Mouse (Mus musculus): ENCODE data around the gene Nf2. TPM values are rescaled to one million over a fixed set of nuclear protein-coding genes. Genes with fewer than 3 reads are reported as not detected.

Gene Nf2
- polyA plus RNA-seq, 1 experiment, result 43.5 TPM

DNA sequence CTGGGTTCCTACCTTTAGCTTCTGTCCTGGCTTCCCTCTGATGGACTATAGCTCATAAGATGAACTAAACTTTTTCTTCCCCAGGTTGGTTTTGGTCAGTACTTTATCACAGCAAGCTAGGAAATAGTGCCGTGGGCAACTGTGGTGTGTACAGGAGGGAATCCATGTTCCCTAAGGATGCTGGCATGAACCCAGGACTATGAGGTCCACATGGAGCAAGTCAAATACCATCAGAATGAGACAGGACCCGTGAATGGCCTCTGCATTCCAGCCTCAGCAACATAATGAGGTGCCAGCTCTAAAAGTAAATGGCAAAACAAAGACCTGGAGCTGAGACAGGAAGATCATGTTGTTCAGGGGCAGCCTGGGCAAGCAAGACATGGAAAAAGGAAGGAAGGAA, 9.1 kb upstream of the Nf2 start:
- Histone ChIP-seq H3K4me1 (ENCODE audit: control insufficient read depth, insufficient read depth, insufficient read length, low read length) (no peaks in the 10 kb centered on the region), H3K36me3 (ENCODE audit: control insufficient read depth, insufficient read depth, low read length) (no peaks in the 10 kb centered on the region), H3K27ac (ENCODE audit: insufficient read depth, low read depth, low read length) (no peak overlapping the region), H3K27me3 (ENCODE audit: control insufficient read depth, insufficient read depth, low read length) (no peaks in the 10 kb centered on the region; the same call in 1 of the 2 replicates), H3K4me3 (ENCODE audit: low read depth, low read length) (no peak overlapping the region)
- 54% methylated on average over 2 of the region's 2 CpGs for WGBS
- TF ChIP-seq CTCF (IDR thresholded peaks at IDR 0.05; ENCODE audit: extremely low read depth, insufficient read length, insufficient replicate concordance, low read depth, low read length), result no peak
- TF ChIP-seq POLR2A (IDR thresholded peaks at IDR 0.05; ENCODE audit: low read depth, low read length), result no peak

DNA sequence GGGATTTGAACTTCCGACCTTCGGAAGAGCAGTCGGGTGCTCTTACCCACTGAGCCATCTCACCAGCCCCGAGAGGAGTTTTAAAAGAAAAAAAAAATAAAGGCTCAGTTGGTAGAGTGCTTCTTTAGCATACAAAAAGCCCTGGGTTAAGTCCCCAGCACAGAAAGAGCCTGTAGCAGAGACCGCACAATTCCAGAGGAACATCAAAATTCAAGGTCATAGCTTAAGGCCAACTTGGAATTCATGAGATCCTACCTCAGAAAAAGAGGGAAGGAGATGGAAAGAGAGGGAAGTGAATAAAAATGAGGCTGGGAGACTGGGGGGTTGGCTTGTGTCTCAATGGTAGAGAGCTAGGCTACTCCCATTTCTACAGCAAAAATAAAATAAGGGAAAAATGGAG, 4.8 kb upstream of the Nf2 start:
- Histone ChIP-seq H3K4me1 (ENCODE audit: control insufficient read depth, insufficient read depth, insufficient read length, low read length) (no peaks in the 10 kb centered on the region), H3K4me3 (ENCODE audit: low read depth, low read length) (no peak overlapping the region), H3K27me3 (ENCODE audit: control insufficient read depth, insufficient read depth, low read length) (no peaks in the 10 kb centered on the region), H3K36me3 (ENCODE audit: control insufficient read depth, insufficient read depth, low read length) (no peaks in the 10 kb centered on the region), H3K27ac (ENCODE audit: insufficient read depth, low read depth, low read length) (no peak overlapping the region)
- TF ChIP-seq POLR2A (IDR thresholded peaks at IDR 0.05; ENCODE audit: low read depth, low read length) (no peak), CTCF (IDR thresholded peaks at IDR 0.05; ENCODE audit: extremely low read depth, insufficient read length, insufficient replicate concordance, low read depth, low read length) (no peak)
- WGBS, result 97% methylated on average over 5 of the region's 5 CpGs

DNA sequence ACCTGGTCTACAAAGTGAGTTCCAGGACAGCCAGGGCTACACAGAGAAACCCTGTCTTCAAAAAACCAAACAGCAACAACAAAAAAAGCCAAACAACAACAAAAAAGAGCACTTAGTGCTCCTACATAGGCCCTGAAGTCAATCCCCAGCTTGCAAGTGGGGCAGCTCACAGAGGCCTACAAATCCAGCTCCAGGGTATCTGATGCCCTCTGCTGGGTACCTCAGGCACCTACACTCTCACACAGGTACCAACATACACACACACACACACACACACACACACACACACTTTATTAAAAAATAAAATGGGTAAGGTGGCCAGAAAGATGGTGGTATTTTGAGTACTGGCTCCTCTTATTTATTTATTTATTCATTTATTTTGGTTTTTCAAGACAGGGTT, 3.7 kb upstream of the Nf2 start:
- no peak for TF ChIP-seq POLR2A (IDR thresholded peaks at IDR 0.05; ENCODE audit: low read depth, low read length)
- TF ChIP-seq CTCF (IDR thresholded peaks at IDR 0.05; ENCODE audit: extremely low read depth, insufficient read length, insufficient replicate concordance, low read depth, low read length), result no peak

DNA sequence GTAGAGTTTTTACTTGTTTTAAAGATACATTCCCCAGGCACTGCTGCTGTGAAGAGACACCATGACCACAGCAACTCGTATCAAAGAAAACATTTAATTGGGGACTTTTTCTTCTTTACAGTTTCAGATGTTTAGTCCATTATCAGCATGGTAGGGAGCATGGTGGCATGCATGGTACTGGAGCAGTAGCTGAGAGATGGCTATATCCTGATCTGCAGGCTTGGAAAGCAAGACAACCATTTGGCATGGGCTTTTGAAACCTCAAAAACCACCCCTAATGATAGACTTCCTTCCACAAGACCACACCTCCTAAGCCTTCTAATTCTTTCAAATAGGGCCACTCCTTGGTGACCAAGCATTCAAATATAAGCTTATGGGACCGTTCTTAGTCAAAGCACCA, 1.1 kb upstream of the Nf2 start:
- no peak overlapping the region for H3K4me3 ChIP-seq (ENCODE audit: low read depth, low read length)
- 90% methylated on average over 2 of the region's 2 CpGs for WGBS

More for the DNA sequence above, 3.7 kb upstream of the Nf2 start:
- Histone ChIP-seq H3K4me1 (ENCODE audit: control insufficient read depth, insufficient read depth, insufficient read length, low read length) (peaks cover under 1% of the 10 kb centered on the region; the same call in 1 of the 2 replicates), H3K27me3 (ENCODE audit: control insufficient read depth, insufficient read depth, low read length) (no peaks in the 10 kb centered on the region), H3K4me3 (ENCODE audit: low read depth, low read length) (no peak overlapping the region), H3K27ac (ENCODE audit: insufficient read depth, low read depth, low read length) (no peak overlapping the region), H3K36me3 (ENCODE audit: control insufficient read depth, insufficient read depth, low read length) (no peaks in the 10 kb centered on the region)

DNA sequence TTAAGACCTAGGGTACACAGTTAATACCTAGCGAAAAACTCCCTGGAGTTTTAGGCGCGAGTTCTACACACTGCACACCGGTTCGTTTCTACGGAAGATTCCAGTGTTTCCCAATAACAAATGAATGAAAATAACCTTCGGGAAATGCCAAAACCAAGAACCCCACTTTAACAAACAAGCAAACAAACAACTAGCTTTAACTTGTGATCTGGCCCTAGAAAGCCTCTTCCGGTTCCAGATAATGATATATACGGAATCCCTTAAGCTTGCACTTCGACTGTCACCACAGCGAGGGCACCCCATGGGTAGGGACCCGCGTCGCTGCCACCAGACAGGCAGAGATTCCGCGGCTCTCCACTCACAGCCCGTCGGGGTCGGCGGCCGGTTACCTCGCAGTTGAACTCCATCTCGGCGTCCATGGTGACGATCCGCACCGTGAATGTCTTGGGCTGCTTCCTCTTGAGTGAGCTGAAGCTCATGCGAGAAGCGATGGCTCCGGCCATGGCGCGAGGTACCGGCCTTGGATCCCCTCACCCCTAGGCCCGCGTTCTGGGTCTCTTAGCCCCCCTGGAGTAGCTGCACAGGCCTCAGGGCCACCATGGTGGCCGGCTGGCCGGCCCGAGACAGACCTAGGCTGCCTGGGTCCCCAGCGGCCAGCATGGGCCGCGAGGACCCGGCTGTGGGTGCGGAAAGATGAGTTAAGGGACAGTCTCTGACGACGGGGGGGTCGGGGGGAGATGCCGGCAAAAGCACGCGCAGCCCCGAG, 670 bp downstream of the Nf2 start:
- under 1% methylated on average over 50 of the region's 50 CpGs for WGBS
- peak overlapping the region; percentile 95 for H3K4me3 ChIP-seq (ENCODE audit: low read depth, low read length)
- TF ChIP-seq POLR2A (IDR thresholded peaks at IDR 0.05; ENCODE audit: low read depth, low read length) (no peak), CTCF (IDR thresholded peaks at IDR 0.05; ENCODE audit: extremely low read depth, insufficient read length, insufficient replicate concordance, low read depth, low read length) (no peak)

More for the DNA sequence above, 1.1 kb upstream of the Nf2 start:
- TF ChIP-seq POLR2A (IDR thresholded peaks at IDR 0.05; ENCODE audit: low read depth, low read length) (no peak), CTCF (IDR thresholded peaks at IDR 0.05; ENCODE audit: extremely low read depth, insufficient read length, insufficient replicate concordance, low read depth, low read length) (no peak)
- Histone ChIP-seq H3K4me1 (ENCODE audit: control insufficient read depth, insufficient read depth, insufficient read length, low read length) (peaks cover 2% of the 10 kb centered on the region; the same call in 1 of the 2 replicates), H3K27ac (ENCODE audit: insufficient read depth, low read depth, low read length) (no peak overlapping the region), H3K27me3 (ENCODE audit: control insufficient read depth, insufficient read depth, low read length) (no peaks in the 10 kb centered on the region), H3K36me3 (ENCODE audit: control insufficient read depth, insufficient read depth, low read length) (no peaks in the 10 kb centered on the region)

DNA sequence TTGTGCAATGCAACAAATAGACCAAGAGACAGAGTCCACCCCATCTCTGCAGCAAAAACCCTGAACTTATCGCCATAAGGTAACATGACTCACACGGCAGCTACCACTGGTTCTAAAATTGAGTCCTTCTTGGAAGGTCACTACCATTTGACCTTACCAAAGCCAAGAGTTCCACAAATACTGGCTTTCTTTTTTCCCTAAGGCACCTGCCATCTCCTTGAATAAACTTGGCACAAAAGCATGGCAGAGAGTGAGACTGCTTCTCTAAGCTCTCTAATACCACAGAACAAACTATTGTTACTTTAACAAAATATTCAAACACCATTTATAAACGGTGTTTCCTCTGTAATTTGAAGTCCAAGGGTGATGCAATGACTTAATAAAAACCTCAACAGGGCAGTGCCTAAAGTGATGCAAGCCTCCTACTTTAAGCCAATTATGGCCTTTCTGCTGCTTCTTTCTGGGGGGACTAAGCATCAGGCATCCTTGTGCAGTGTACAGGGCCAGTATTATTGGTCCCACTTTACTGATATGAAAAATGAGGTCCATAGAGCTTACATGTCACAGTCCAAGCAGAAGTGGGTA, 8.3 kb downstream of the Nf2 start:
- 60% methylated on average over 3 of the region's 3 CpGs for WGBS
- TF ChIP-seq POLR2A (IDR thresholded peaks at IDR 0.05; ENCODE audit: low read depth, low read length) (no peak), CTCF (IDR thresholded peaks at IDR 0.05; ENCODE audit: extremely low read depth, insufficient read length, insufficient replicate concordance, low read depth, low read length) (no peak)
- no peak overlapping the region for H3K4me3 ChIP-seq (ENCODE audit: low read depth, low read length)
- H3K4me1 ChIP-seq (ENCODE audit: control insufficient read depth, insufficient read depth, insufficient read length, low read length), result no peaks in the 10 kb centered on the region
- no peak overlapping the region for H3K27ac ChIP-seq (ENCODE audit: insufficient read depth, low read depth, low read length)
- no peaks in the 10 kb centered on the region for H3K27me3 ChIP-seq (ENCODE audit: control insufficient read depth, insufficient read depth, low read length)
- no peaks in the 10 kb centered on the region for H3K36me3 ChIP-seq (ENCODE audit: control insufficient read depth, insufficient read depth, low read length)

More for the DNA sequence above, 670 bp downstream of the Nf2 start:
- H3K4me1 ChIP-seq (ENCODE audit: control insufficient read depth, insufficient read depth, insufficient read length, low read length), result peaks cover 2% of the 10 kb centered on the region; the same call in 1 of the 2 replicates
- H3K36me3 ChIP-seq (ENCODE audit: control insufficient read depth, insufficient read depth, low read length), result no peaks in the 10 kb centered on the region
- H3K27me3 ChIP-seq (ENCODE audit: control insufficient read depth, insufficient read depth, low read length), result no peaks in the 10 kb centered on the region
- H3K27ac ChIP-seq (ENCODE audit: insufficient read depth, low read depth, low read length), result peak overlapping the region; percentile 48

DNA sequence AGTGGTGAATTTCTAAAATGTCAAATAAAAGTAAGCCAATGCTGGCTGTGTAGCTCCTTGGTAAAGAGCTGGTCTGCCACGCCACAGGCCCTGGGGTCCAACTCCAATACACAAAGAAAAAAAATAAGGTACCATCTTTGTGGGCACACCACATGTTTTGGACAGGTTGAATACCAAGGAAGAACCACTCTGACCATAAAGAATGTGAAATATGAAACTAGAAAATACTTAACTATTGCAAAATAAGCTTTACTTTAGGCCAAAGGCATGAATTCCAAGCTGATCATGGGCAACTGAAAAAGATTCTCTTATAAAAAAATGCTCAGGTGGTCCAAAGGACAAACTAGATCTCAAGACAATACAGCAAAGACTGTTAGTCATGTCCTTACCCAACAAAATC, 11.1 kb downstream of the Nf2 start:
- Histone ChIP-seq H3K27ac (ENCODE audit: insufficient read depth, low read depth, low read length) (no peak overlapping the region), H3K27me3 (ENCODE audit: control insufficient read depth, insufficient read depth, low read length) (no peaks in the 10 kb centered on the region), H3K4me1 (ENCODE audit: control insufficient read depth, insufficient read depth, insufficient read length, low read length) (peaks cover 5% of the 10 kb centered on the region), H3K36me3 (ENCODE audit: control insufficient read depth, insufficient read depth, low read length) (no peaks in the 10 kb centered on the region), H3K4me3 (ENCODE audit: low read depth, low read length) (no peak overlapping the region)
- 90% methylated on average over 1 of the region's 1 CpGs for WGBS
- TF ChIP-seq CTCF (IDR thresholded peaks at IDR 0.05; ENCODE audit: extremely low read depth, insufficient read length, insufficient replicate concordance, low read depth, low read length), result no peak
- no peak for TF ChIP-seq POLR2A (IDR thresholded peaks at IDR 0.05; ENCODE audit: low read depth, low read length)
